Mouse (Mus musculus) G1E (cell line): ENCODE measurements around the gene Coro2b.

Experiments used
- CTCF ChIP-seq: IDR thresholded peaks from 2 replicates; pipeline ENCODE4 v1.5.1; 2012; ENCODE audit warnings: low read depth, low read length, inconsistent platforms, mixed read lengths
- GATA1 ChIP-seq: IDR thresholded peaks from 2 replicates; pipeline ENCODE4 v1.6.1; 2012; ENCODE audit warnings: borderline replicate concordance, low read length, inconsistent platforms, mixed read lengths
- GATA2 ChIP-seq: IDR thresholded peaks from 2 replicates; pipeline ENCODE4 v1.6.1; 2012; ENCODE audit warnings: low read depth, low read length, inconsistent platforms, borderline replicate concordance

- TF ChIP-seq CTCF (no peak), GATA1 (no peak), GATA2 (no peak)
Measured at GRCm38 (mm10) chr9:62426021-62426420, 110.8 kb downstream of the Coro2b start.
